Mouse (Mus musculus): ENCODE measurements around the gene Ntn4.

Gene Ntn4

GRCm38 (mm10) chr10:93730514-93730913 is 90.0 kb downstream of the Ntn4 start:
- no peak for DNase-seq (ENCODE audit: low spot score)

- no peak for DNase-seq (ENCODE audit: low spot score)
Measured at GRCm38 (mm10) chr10:93731248-93731691, 90.8 kb downstream of the Ntn4 start.

GRCm38 (mm10) chr10:93736114-93736645 is 95.7 kb downstream of the Ntn4 start:
- DNase-seq (ENCODE audit: low spot score), result no peak

- DNase-seq (ENCODE audit: low spot score), result no peak
Measured at GRCm38 (mm10) chr10:93737080-93737479, 96.6 kb downstream of the Ntn4 start.

GRCm38 (mm10) chr10:93741446-93742096 is 101.1 kb downstream of the Ntn4 start:
- no peak for DNase-seq (ENCODE audit: low spot score)

- DNase-seq (ENCODE audit: low spot score), result no peak
Measured at GRCm38 (mm10) chr10:93742097-93742446, 101.6 kb downstream of the Ntn4 start.

GRCm38 (mm10) chr10:93742598-93742997 is 102.1 kb downstream of the Ntn4 start:
- no peak for DNase-seq (ENCODE audit: low spot score)

GRCm38 (mm10) chr10:93749267-93750192 is 109.0 kb downstream of the Ntn4 start:
- DNase-seq (ENCODE audit: low spot score), result no peak

GRCm38 (mm10) chr10:93751302-93751701 is 110.8 kb downstream of the Ntn4 start:
- no peak for DNase-seq (ENCODE audit: low spot score)

GRCm38 (mm10) chr10:93753711-93754391 is 113.4 kb downstream of the Ntn4 start:
- DNase-seq (ENCODE audit: low spot score), result no peak

- DNase-seq (ENCODE audit: low spot score), result no peak
Measured at GRCm38 (mm10) chr10:93756211-93756610, 115.7 kb downstream of the Ntn4 start.

- no peak for DNase-seq (ENCODE audit: low spot score)
Measured at GRCm38 (mm10) chr10:93759644-93760043, 119.2 kb downstream of the Ntn4 start.

GRCm38 (mm10) chr10:93760429-93760828 is 119.9 kb downstream of the Ntn4 start:
- DNase-seq (ENCODE audit: low spot score), result no peak

- DNase-seq (ENCODE audit: low spot score), result peak; percentile 45
Measured at GRCm38 (mm10) chr10:93763074-93763473, 122.6 kb downstream of the Ntn4 start.

- no peak for DNase-seq (ENCODE audit: low spot score)
Measured at GRCm38 (mm10) chr10:93766221-93766620, 125.7 kb downstream of the Ntn4 start.

GRCm38 (mm10) chr10:93767245-93767644 is 126.8 kb downstream of the Ntn4 start:
- no peak for DNase-seq (ENCODE audit: low spot score)

- DNase-seq (ENCODE audit: low spot score), result no peak
Measured at GRCm38 (mm10) chr10:93768222-93768621, 127.7 kb downstream of the Ntn4 start.

GRCm38 (mm10) chr10:93771931-93772465 is 131.5 kb downstream of the Ntn4 start:
- DNase-seq (ENCODE audit: low spot score), result no peak

GRCm38 (mm10) chr10:93772492-93772891 is 132.0 kb downstream of the Ntn4 start:
- DNase-seq (ENCODE audit: low spot score), result no peak

- no peak for DNase-seq (ENCODE audit: low spot score)
Measured at GRCm38 (mm10) chr10:93776731-93777151, 136.3 kb downstream of the Ntn4 start.

- DNase-seq (ENCODE audit: low spot score), result no peak
Measured at GRCm38 (mm10) chr10:93777372-93777771, 136.9 kb downstream of the Ntn4 start.
